Mouse (Mus musculus): ENCODE data around the gene Sgca.

GRCm38 (mm10) chr11:94941776-94942175, 34.4 kb downstream of the Sgca start:
- TF ChIP-seq EP300 (IDR thresholded peaks at IDR 0.05; ENCODE audit: low read depth): no peak
- no peak for TF ChIP-seq CTCF (IDR thresholded peaks at IDR 0.05; ENCODE audit: low read depth)

Measured in heart, postnatal 0 days (tissue).